Mouse (Mus musculus) kidney, adult 8-10 months (tissue): ENCODE measurements around the gene Etv4.

Experiments
- DNase-seq, 2 experiments: peaks; one replicate each; pipeline ENCODE4 v3.0.0; 2022

Gene Etv4

GRCm38 (mm10) chr11:101785852-101786205 is 658 bp upstream of the Etv4 start:
- DNase-seq: no peak

- no peak for DNase-seq
Measured at GRCm38 (mm10) chr11:101784488-101785142, 556 bp downstream of the Etv4 start.

- DNase-seq: no peak
Measured at GRCm38 (mm10) chr11:101784072-101784471, 1.1 kb downstream of the Etv4 start.

DNA sequence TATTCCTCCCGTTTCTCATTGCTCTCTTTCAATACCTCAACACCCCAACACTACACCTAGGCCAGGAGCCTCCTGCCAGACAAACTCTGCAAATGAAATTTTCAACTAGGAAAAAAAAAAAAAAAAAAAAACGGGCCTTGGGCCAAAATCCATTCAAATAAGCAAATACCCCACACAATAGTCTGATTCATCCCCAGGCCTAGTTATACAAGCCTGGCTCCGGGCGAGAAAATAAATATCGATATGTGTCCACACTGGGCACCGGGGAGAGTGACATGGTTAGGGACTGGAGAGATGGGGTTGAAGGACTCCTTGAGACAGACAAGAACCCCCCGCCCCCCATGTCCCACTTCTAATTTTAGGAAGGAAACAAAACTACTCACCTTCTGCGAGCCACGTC is 1.6 kb downstream of the Etv4 start:
- DNase-seq: no peak

DNA sequence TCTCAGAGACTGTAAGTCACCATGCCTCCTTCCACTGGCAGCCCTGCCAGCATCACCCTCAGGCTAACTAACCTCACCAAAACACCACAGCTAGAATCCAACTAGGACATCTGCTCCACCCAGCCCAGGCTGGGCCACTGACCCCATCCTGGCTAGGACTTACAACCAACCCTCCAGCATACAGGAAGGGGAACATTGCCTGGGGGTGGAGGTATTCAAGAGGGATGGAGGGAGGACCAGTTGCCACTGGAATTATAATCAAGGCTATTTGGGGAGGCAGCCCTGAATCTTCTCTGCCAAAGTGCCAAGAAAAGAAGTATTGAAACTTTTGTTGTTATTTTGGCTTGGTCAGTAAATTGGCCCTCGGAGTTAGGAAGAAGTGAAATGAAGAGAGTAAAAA is 2.0 kb downstream of the Etv4 start:
- no peak for DNase-seq

- no peak for DNase-seq
Measured at GRCm38 (mm10) chr11:101776846-101777245, 8.3 kb downstream of the Etv4 start.

- peak; percentile 58 to 70 for DNase-seq
Measured at GRCm38 (mm10) chr11:101772449-101772848, 12.7 kb downstream of the Etv4 start.

DNA sequence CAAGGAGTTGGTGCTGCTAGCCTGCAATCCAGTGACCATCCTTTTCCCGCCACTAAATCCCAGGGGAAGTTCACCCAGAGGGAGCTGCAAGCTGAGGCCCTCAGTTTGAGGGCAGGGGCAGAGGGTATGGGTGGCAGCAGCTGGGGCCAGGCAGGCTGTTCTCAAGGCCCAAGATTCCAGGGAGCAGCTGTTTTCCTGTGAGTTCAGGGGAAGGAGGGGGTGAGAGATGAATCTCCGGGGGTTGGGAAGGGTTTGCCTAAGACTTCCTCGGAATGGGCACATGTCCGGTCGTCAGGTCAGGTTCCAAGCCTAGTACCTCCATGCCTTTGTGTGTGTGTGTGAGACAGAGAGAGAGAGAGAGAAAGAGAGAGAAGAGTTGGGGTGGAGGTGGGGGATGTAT is 13.1 kb downstream of the Etv4 start:
- DNase-seq: no peak

DNA sequence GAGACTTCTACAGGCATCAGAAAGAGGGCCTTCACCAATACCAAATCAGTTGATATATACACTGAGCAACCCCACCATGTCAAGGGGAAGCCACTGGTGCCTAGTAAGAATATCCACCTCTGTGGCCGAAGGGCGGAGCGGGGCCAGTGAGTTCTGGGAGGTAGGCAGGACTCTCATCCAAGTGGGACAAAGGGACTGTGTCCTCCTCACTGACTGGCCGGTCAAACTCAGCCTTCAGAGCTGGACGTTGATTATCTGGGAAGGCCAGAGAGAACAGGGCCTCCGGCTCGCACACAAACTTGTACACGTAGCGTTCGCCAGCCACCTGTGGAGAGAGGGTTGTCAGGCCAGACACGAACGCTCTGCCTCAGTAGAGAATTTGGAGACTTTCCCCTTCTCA is 14.9 kb downstream of the Etv4 start:
- DNase-seq: no peak

- DNase-seq: no peak
Measured at GRCm38 (mm10) chr11:101768721-101769120, 16.4 kb downstream of the Etv4 start.

- DNase-seq: no peak
Measured at GRCm38 (mm10) chr11:101767326-101767725, 17.8 kb downstream of the Etv4 start.

- DNase-seq: no peak
Measured at GRCm38 (mm10) chr11:101764546-101764945, 20.6 kb downstream of the Etv4 start.

- no peak for DNase-seq
Measured at GRCm38 (mm10) chr11:101763723-101764122, 21.4 kb downstream of the Etv4 start.

DNA sequence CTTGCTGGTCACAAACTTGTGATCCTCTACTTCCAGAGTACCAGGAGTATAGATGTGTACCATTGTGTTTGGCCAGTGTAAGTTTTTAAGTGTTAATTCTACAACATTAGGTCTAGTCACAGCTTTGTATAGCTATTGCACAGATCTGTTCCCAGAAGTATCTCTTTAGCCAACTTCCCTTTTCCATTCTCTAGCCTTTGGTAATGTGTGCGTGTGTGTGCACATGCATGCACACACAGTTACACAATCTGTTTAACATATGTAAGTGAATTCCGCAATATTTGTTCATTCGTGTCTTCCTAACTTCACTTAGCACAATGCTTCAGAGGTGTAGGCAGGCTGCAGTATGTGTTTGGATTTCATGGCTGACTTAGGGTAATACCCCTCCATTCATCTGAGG is 25.6 kb downstream of the Etv4 start:
- DNase-seq: no peak

- DNase-seq: no peak
Measured at GRCm38 (mm10) chr11:101758431-101758830, 26.7 kb downstream of the Etv4 start.

GRCm38 (mm10) chr11:101757366-101757765 is 27.8 kb downstream of the Etv4 start:
- no peak for DNase-seq

- DNase-seq: no peak
Measured at GRCm38 (mm10) chr11:101756616-101757015, 28.6 kb downstream of the Etv4 start.

GRCm38 (mm10) chr11:101733596-101733995 is 51.6 kb downstream of the Etv4 start:
- no peak for DNase-seq

- peak; percentile 98 to 99 for DNase-seq
Measured at GRCm38 (mm10) chr11:101732518-101733440, 52.4 kb downstream of the Etv4 start, which contains the start of gene Dhx8. Dhx8 (plus strand) TSS chr11:101732919.

DNA sequence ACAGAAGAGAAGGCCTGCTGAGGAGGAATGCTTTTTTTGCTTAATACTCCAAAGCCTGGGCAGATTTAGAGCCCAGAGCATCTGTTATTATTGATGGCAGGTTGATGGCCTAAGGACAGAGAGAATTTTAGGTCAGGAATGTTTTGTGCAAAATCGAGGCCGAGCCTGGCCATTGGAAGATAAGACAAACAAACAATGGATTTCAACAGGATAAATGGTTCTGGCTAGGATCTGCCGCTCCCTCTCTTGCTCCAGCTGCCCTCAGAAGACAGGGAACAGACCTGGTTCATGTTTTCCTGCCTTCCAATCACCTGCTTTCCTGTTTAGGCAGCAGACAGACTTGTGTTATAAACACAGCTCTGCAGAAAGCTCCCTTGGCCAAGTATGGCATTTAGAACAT is 55.9 kb downstream of the Etv4 start:
- no peak for DNase-seq

DNA sequence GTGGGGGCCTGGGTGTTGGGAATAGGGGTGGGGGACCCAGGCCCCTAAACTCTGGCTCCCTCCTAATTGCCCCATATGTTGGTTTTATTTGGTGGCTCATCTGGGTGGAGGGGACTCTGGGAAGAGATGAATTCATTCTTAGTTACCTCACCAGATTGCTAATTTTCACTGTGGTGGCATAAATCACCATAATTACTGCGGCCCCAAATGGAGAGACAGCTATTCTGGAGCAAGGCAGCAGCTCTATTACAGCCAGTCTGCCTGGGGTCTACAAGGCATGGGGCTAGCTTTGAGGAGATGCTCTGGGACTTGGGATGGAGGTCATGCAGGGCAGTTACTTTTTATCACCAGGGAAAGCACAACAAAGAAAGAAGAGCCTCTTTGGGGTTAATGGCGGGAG is 58.4 kb downstream of the Etv4 start:
- DNase-seq: no peak

DNA sequence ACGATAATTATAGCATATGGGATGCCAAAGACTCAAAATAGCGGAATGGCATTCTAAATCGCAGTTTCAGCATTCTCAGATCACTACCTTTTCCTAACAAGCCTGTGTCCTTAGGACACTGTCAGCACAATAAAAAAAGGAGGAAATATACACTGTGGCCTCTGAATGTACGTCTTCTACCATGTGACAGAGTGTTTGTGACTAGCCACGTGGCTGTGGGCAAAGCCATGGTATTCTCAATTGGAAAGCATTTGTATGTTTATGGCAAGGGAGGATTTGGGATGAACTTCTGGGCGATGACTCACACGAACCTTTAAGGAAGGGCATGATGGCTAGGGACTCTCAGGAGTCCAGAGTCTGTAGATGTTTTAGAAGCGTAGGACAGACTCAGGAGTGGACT is 60.1 kb downstream of the Etv4 start:
- no peak for DNase-seq

DNA sequence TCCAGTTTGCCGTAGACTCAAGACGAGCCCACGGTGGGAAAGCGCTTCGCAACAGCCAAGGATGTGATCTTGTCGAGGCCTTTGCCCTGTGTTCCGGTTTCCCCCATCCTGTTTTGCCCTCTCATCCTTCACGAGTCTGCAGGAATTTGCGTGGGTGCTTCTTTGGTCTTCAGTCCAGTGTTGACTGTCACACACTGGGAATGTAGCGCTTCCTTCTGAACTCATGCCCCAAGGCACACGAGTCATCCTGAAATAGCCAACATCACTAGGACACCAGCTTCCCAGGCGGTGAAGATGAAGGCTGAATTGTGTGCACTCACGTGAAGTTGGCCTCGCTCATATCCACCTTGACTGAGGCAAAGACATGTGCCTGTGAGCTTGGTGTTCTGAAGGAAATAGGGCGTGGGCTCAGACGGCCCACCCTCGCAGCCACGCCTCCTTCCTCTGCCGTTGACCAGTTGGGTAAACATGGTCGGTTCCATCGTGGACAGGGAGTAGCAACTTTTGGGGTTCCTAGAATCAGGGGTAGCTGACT is 65.1 kb downstream of the Etv4 start:
- DNase-seq: no peak
